Mouse (Mus musculus): ENCODE measurements around the gene Zfp146. TPM values are rescaled to one million over a fixed set of nuclear protein-coding genes. Genes with fewer than 3 reads are reported as not detected.

Gene Zfp146
- polyA plus RNA-seq, 1 experiment from 2014 or later: 10.4 TPM

Other genes with a start within 250 kb of the Zfp146 start
- gene Zfp74, start 215.7 kb downstream of the Zfp146 start, polyA plus RNA-seq (2014; fragmentation: Nextera tagmentation; extraction: Ambion mirVana): 7.0 and 10.0 TPM in 2 replicates
- gene Zfp568, start 185.8 kb downstream of the Zfp146 start, polyA plus RNA-seq (2014; fragmentation: Nextera tagmentation; extraction: Ambion mirVana): 28.8 and 30.4 TPM in 2 replicates
- gene Zfp14, start 118.4 kb downstream of the Zfp146 start, polyA plus RNA-seq (2014; fragmentation: Nextera tagmentation; extraction: Ambion mirVana): 3.1 and 3.8 TPM in 2 replicates
- 4.1 TPM in 2 replicates for gene Zfp82, start 96.8 kb downstream of the Zfp146 start, polyA plus RNA-seq (2014; fragmentation: Nextera tagmentation; extraction: Ambion mirVana)
- gene Gm26920, start 79.3 kb downstream of the Zfp146 start, polyA plus RNA-seq (2014; fragmentation: Nextera tagmentation; extraction: Ambion mirVana): 0.26 and 0.96 TPM in 2 replicates
- gene Zfp566, start 79.2 kb downstream of the Zfp146 start, polyA plus RNA-seq (2014; fragmentation: Nextera tagmentation; extraction: Ambion mirVana): 7.4 and 8.1 TPM in 2 replicates
- gene Zfp260, start 75.0 kb downstream of the Zfp146 start, polyA plus RNA-seq (2014; fragmentation: Nextera tagmentation; extraction: Ambion mirVana): 87.2 and 96.0 TPM in 2 replicates
- 5.3 and 5.8 TPM in 2 replicates for gene Zfp382, start 47.8 kb downstream of the Zfp146 start, polyA plus RNA-seq (2014; fragmentation: Nextera tagmentation; extraction: Ambion mirVana)
- 309 and 324 TPM in 2 replicates for gene Cox7a1, start 14.4 kb upstream of the Zfp146 start, polyA plus RNA-seq (2014; fragmentation: Nextera tagmentation; extraction: Ambion mirVana)
- 64.6 and 71.7 TPM in 2 replicates for gene Capns1, start 29.1 kb upstream of the Zfp146 start, polyA plus RNA-seq (2014; fragmentation: Nextera tagmentation; extraction: Ambion mirVana)
- gene Polr2i, start 62.2 kb upstream of the Zfp146 start, polyA plus RNA-seq (2014; fragmentation: Nextera tagmentation; extraction: Ambion mirVana): 120 and 126 TPM in 2 replicates
- gene Tbcb, start 62.5 kb upstream of the Zfp146 start, polyA plus RNA-seq (2014; fragmentation: Nextera tagmentation; extraction: Ambion mirVana): 184 and 185 TPM in 2 replicates
- gene Ovol3, start 66.0 kb upstream of the Zfp146 start, polyA plus RNA-seq (2014; fragmentation: Nextera tagmentation; extraction: Ambion mirVana): not detected in 2 replicates
- gene Thap8, start 110.3 kb upstream of the Zfp146 start, polyA plus RNA-seq (2014; fragmentation: Nextera tagmentation; extraction: Ambion mirVana): 0.20 and 0.38 TPM in 2 replicates
- 7.7 and 9.9 TPM in 2 replicates for gene Wdr62, start 110.7 kb upstream of the Zfp146 start, polyA plus RNA-seq (2014; fragmentation: Nextera tagmentation; extraction: Ambion mirVana)
- gene Clip3, start 122.0 kb upstream of the Zfp146 start, polyA plus RNA-seq (2014; fragmentation: Nextera tagmentation; extraction: Ambion mirVana): 18.6 and 22.1 TPM in 2 replicates
- gene Alkbh6, start 139.0 kb upstream of the Zfp146 start, polyA plus RNA-seq (2014; fragmentation: Nextera tagmentation; extraction: Ambion mirVana): 65.5 and 66.1 TPM in 2 replicates
- gene Syne4, start 145.1 kb upstream of the Zfp146 start, polyA plus RNA-seq (2014; fragmentation: Nextera tagmentation; extraction: Ambion mirVana): 18.1 and 20.0 TPM in 2 replicates
- not detected in 2 replicates for gene E130208F15Rik, start 152.0 kb upstream of the Zfp146 start, polyA plus RNA-seq (2014; fragmentation: Nextera tagmentation; extraction: Ambion mirVana)
- 14.6 and 16.6 TPM in 2 replicates for gene Sdhaf1, start 154.1 kb upstream of the Zfp146 start, polyA plus RNA-seq (2014; fragmentation: Nextera tagmentation; extraction: Ambion mirVana)
- gene Lrfn3, start 193.0 kb upstream of the Zfp146 start, polyA plus RNA-seq (2014; fragmentation: Nextera tagmentation; extraction: Ambion mirVana): 1.4 and 1.5 TPM in 2 replicates
- gene Tyrobp, start 244.0 kb upstream of the Zfp146 start, polyA plus RNA-seq (2014; fragmentation: Nextera tagmentation; extraction: Ambion mirVana): 8.9 and 9.2 TPM in 2 replicates

Data from heart, embryonic 11.5 days (tissue).